In the genomic region with DNA sequence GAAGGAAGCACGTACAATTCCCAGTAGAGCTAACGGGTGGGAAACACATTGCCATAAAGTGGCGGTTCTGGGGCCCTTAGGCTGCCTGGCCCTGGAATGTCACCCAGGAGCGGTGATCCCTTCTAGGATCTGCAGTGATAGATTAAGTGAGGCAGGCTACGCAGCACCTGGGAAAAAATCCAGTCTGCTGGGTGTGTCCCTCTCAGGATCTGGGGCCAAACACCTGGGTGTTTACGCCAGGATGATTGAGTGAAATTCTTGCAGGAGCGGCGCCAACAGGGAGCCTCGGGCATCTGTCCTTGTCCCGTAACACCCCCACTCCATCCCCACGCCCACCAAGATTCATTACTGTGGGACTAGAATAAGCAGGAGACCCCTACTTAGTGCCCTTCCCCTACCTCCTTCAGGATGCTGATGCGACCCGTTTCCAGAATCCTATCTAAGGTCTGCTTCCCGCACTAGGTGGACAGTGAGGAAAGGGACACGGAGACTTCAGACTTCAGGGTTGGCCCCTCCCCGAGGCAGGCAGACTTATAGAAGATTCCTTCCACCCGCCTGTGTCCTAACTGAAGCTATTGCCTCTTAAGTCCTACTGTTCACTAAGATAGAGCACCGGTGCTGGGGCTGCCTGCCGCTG, we compare ENCODE assay signal across 8 mouse cellular contexts. TPM values are rescaled to one million over a fixed set of nuclear protein-coding genes. Genes with fewer than 3 reads are reported as not detected.
DNase-seq lines count a peak whose midpoint lies in the region; ATAC-seq and TF ChIP-seq lines count a peak whose summit lies in the region.

No protein-coding gene starts in this region.

- H3K9ac ChIP-seq in ES-E14 (ENCODE audit: insufficient read depth, low read depth, low read length, poor library complexity, severe bottlenecking) = no peak overlapping the region
- H3K9ac ChIP-seq in hindbrain, embryonic 11.5 days (ENCODE audit: low read depth, low read length) = peak overlapping the region; percentile 49

- peaks cover 0 to 10% of the 10 kb centered on the region in 2 experiments; a peak in 2 of 4 replicates for H3K4me1 ChIP-seq in ES-E14 (ENCODE audit: control insufficient read depth in 2 of 2, insufficient read depth in 2 of 2, low read length in 2 of 2, poor library complexity in 1 of 2)
- peaks cover 34% of the 10 kb centered on the region for H3K4me1 ChIP-seq in hindbrain, embryonic 11.5 days (replicated peaks; ENCODE audit: control insufficient read depth, insufficient read depth, low read length)
- H3K4me1 ChIP-seq in midbrain, embryonic 10.5 days = peaks cover 98% of the 10 kb centered on the region

- H3K9me3 ChIP-seq in ES-E14 (ENCODE audit: control insufficient read depth, insufficient read depth, low read depth, low read length) = no peaks in the 10 kb centered on the region
- H3K9me3 ChIP-seq in hindbrain, embryonic 11.5 days (ENCODE audit: control insufficient read depth, low read length) = no peaks in the 10 kb centered on the region
- H3K9me3 ChIP-seq in midbrain, embryonic 10.5 days (replicated peaks) = no peaks in the 10 kb centered on the region; the same call in 1 of the 2 replicates

- H3K27ac ChIP-seq in gastrocnemius, adult 2 months = peak overlapping the region; percentile 98
- no peak overlapping the region for H3K27ac ChIP-seq in ES-E14 (ENCODE audit: insufficient read depth, low read depth, low read length, poor library complexity, severe bottlenecking)
- peak overlapping the region; percentile 90 for H3K27ac ChIP-seq in hindbrain, embryonic 11.5 days (ENCODE audit: low read depth, low read length)
- H3K27ac ChIP-seq in midbrain, embryonic 10.5 days (replicated peaks) = peak overlapping the region; percentile 87

- intact Hi-C loops in gastrocnemius, adult 2 months (cut with DNase I) = no loop called here
- intact Hi-C loops in gastrocnemius, postnatal 36 days (cut with DNase I) = no loop called here

- WGBS in hindbrain, embryonic 11.5 days = 8% methylated on average over 19 of the region's 19 CpGs
- 7% methylated on average over 19 of the region's 19 CpGs for WGBS in midbrain, embryonic 10.5 days

- in situ Hi-C loops in ES-E14 (cut with MboI; ENCODE audit: low sequenced_read_pairs in 2 of 2, unreplicated experiment in 2 of 2) = loop anchor here in 1 of 2 experiments (25.0 kb wide), 1 partner anchor 613 kb away; a partner anchor contains a TSS

- peak overlapping the region; percentile 54 for H3K4me2 ChIP-seq in hindbrain, embryonic 11.5 days (replicated peaks; ENCODE audit: low read depth, low read length)

- no peak for TF ChIP-seq CTCF in gastrocnemius, adult 2 months (IDR thresholded peaks at IDR 0.05)

- ATAC-seq in hindbrain, embryonic 11.5 days (ENCODE audit: low FRiP score) = peak; percentile 3; the same call in 1 of the 2 replicates
- ATAC-seq in granulocyte monocyte progenitor cell, adult 5-6 weeks (replicated peaks; ENCODE audit: poor library complexity, severe bottlenecking) = no peak

- peak; percentile 52 for DNase-seq in gastrocnemius, adult 2 months
- no peak for DNase-seq in gastrocnemius, postnatal 36 days
- DNase-seq in ES-E14 (ENCODE audit: low read depth, low spot score) = no peak
- DNase-seq in hindbrain, embryonic 11.5 days (ENCODE audit: low spot score) = no peak
- no peak for DNase-seq in midbrain, embryonic 10.5 days (ENCODE audit: low spot score)
- no peak for DNase-seq in embryo, embryonic 9.5 days (ENCODE audit: extremely low spot score)
- no peak for DNase-seq in T-cell, adult 2 months (ENCODE audit: low spot score)

- H3K27me3 ChIP-seq in hindbrain, embryonic 11.5 days (ENCODE audit: control insufficient read depth, insufficient read depth, low read length) = no peaks in the 10 kb centered on the region
- no peaks in the 10 kb centered on the region for H3K27me3 ChIP-seq in midbrain, embryonic 10.5 days (ENCODE audit: low read depth, poor library complexity, severe bottlenecking)

- peak overlapping the region; percentile 60 for H3K4me3 ChIP-seq in gastrocnemius, adult 2 months
- H3K4me3 ChIP-seq in ES-E14 (ENCODE audit: insufficient read depth in 1 of 2, low read depth in 1 of 2, low read length in 2 of 2, poor library complexity in 1 of 2, severe bottlenecking in 1 of 2) = peak overlapping the region; percentile 15 to 44
- peak overlapping the region; percentile 25 for H3K4me3 ChIP-seq in hindbrain, embryonic 11.5 days (ENCODE audit: low read depth, low read length)
- H3K4me3 ChIP-seq in midbrain, embryonic 10.5 days = peak overlapping the region; percentile 87

- no peaks in the 10 kb centered on the region for H3K36me3 ChIP-seq in ES-E14 (ENCODE audit: control insufficient read depth, insufficient read depth, low read length, poor library complexity, severe bottlenecking)
- H3K36me3 ChIP-seq in hindbrain, embryonic 11.5 days (ENCODE audit: control insufficient read depth, insufficient read depth, low read length) = no peaks in the 10 kb centered on the region
- H3K36me3 ChIP-seq in midbrain, embryonic 10.5 days = peaks cover 89% of the 10 kb centered on the region

TF ChIP-seq in ES-E14, 5 proteins besides CTCF, POLR2A, EP300 and RAD21:
- TF ChIP-seq ZC3H11A (IDR thresholded peaks at IDR 0.05; ENCODE audit: borderline replicate concordance, low read depth, low read length) = no peak

RNA-seq across cellular contexts. Expression of a gene that starts 23.6 kb away (rescaled TPM):
- total RNA-seq in gastrocnemius, adult 2 months (2021) = 10 to 100 TPM; 46.1 to 52.4 TPM
- 10 to 100 TPM; 39.1 to 48.9 TPM for total RNA-seq in gastrocnemius, postnatal 36 days (2021)
- total RNA-seq in ES-E14 (2012; rRNA removed) = 2.4 and 3.7 TPM in 2 replicates
- 36.5 and 52.5 TPM in 2 replicates for polyA plus RNA-seq in hindbrain, embryonic 11.5 days (2014; fragmentation: Nextera tagmentation; extraction: Ambion mirVana)
- 51.2 and 65.4 TPM in 2 replicates for polyA plus RNA-seq in midbrain, embryonic 10.5 days (2016; fragmentation: Nextera tagmentation; extraction: Ambion mirVana)
- total RNA-seq in granulocyte monocyte progenitor cell, adult 5-6 weeks (2014; fragmentation: Nextera tagmentation) = not detected in 2 replicates
- not detected in 2 replicates for total RNA-seq in granulocyte monocyte progenitor cell, adult 5-6 weeks (2017)

Comparison
In these comparisons a context has a peak if more than half of its experiments do, and no peak if none do; other contexts are left out.
1. H3K4me3 ChIP-seq: peak in every context shown above with its lines; median percentile 87 in midbrain, embryonic 10.5 days; 60 in gastrocnemius, adult 2 months; 30 in ES-E14; 25 in hindbrain, embryonic 11.5 days.